25 mouse cellular contexts compared by ENCODE assay signal in genomic region chr5:4770609-4771008, GRCm38 (mm10).
"Had no signal": no experiment of that assay in that cellular context is flagged by ENCODE, and none has a peak within 500 bp of the region (broad histone marks: within the 10 kb centered on the region; RNA-seq: fewer than 3 reads in every experiment).

No protein-coding gene starts in this region.

- H3K4me1 ChIP-seq: embryonic facial prominence, embryonic 12.5 days; embryonic facial prominence, embryonic 15.5 days had no signal

- H3K27ac ChIP-seq: embryonic facial prominence, embryonic 10.5 days; embryonic facial prominence, embryonic 12.5 days; embryonic facial prominence, embryonic 13.5 days; embryonic facial prominence, embryonic 15.5 days; forebrain, embryonic 10.5 days; forebrain, embryonic 12.5 days; forebrain, embryonic 13.5 days; forebrain, embryonic 15.5 days; gastrocnemius, adult 2 months; heart, adult 2 months; heart, embryonic 10.5 days had no signal

- H3K36me3 ChIP-seq: embryonic facial prominence, embryonic 10.5 days; embryonic facial prominence, embryonic 12.5 days; embryonic facial prominence, embryonic 13.5 days; embryonic facial prominence, embryonic 15.5 days; forebrain, embryonic 10.5 days; forebrain, embryonic 12.5 days; forebrain, embryonic 15.5 days; heart, embryonic 10.5 days had no signal

- H3K27me3 ChIP-seq: embryonic facial prominence, embryonic 12.5 days; embryonic facial prominence, embryonic 13.5 days; embryonic facial prominence, embryonic 15.5 days; forebrain, embryonic 12.5 days; forebrain, embryonic 13.5 days; forebrain, embryonic 15.5 days had no signal

- H3K4me2 ChIP-seq: embryonic facial prominence, embryonic 12.5 days; embryonic facial prominence, embryonic 13.5 days; embryonic facial prominence, embryonic 15.5 days; forebrain, embryonic 12.5 days; forebrain, embryonic 13.5 days; forebrain, embryonic 15.5 days had no signal

- DNase-seq: cerebellum, adult 9-10 months; cerebellum, adult 9-11 months; cerebellum, postnatal 10 days; cerebellum, postnatal 14 days; cerebellum, postnatal 25 days; cerebellum, postnatal 36 days; embryo, embryonic 11 days; forebrain, postnatal 0 days; gastrocnemius, adult 2 months; gastrocnemius, postnatal 10 days; gastrocnemius, postnatal 14 days; gastrocnemius, postnatal 25 days; gastrocnemius, postnatal 36 days; heart, adult 18-20 months; heart, adult 2 months had no signal

- H3K9ac ChIP-seq: embryonic facial prominence, embryonic 12.5 days; embryonic facial prominence, embryonic 13.5 days; embryonic facial prominence, embryonic 15.5 days; forebrain, embryonic 12.5 days; forebrain, embryonic 13.5 days; forebrain, embryonic 15.5 days; forebrain, postnatal 0 days had no signal

- H3K9me3 ChIP-seq: embryonic facial prominence, embryonic 10.5 days; embryonic facial prominence, embryonic 12.5 days; embryonic facial prominence, embryonic 13.5 days; embryonic facial prominence, embryonic 15.5 days; forebrain, embryonic 10.5 days; forebrain, embryonic 12.5 days; forebrain, embryonic 13.5 days; forebrain, embryonic 15.5 days; heart, embryonic 10.5 days had no signal

- H3K4me3 ChIP-seq: embryonic facial prominence, embryonic 10.5 days; embryonic facial prominence, embryonic 12.5 days; embryonic facial prominence, embryonic 13.5 days; embryonic facial prominence, embryonic 15.5 days; erythroblast, embryonic 14.5 days; forebrain, embryonic 10.5 days; forebrain, embryonic 12.5 days; forebrain, embryonic 13.5 days; forebrain, embryonic 15.5 days; gastrocnemius, adult 2 months; heart, adult 2 months; heart, embryonic 10.5 days had no signal
